Mouse (Mus musculus) left cerebral cortex, postnatal 36 days (tissue): ENCODE results near the gene Usp35. TPM values are rescaled to one million over a fixed set of nuclear protein-coding genes. Genes with fewer than 3 reads are reported as not detected.

Experiments used
- DNase-seq, 2 experiments: peaks; one replicate each; pipeline ENCODE4 v3.0.0; 2021 to 2022; ENCODE audit warnings: low spot score in 2 of 2, mixed read lengths in 1 of 2
- intact Hi-C: fragments of 180-260 bp; cut with DNase I; formaldehyde crosslinking; loops from one replicate; pipeline ENCODE4 v1.15.1; 2025
- total RNA-seq, 2 experiments: library from RNA; stranded (reverse); gene quantifications; 2 replicates each; pipeline ENCODE4 v1.2.3; 2021

The Usp35 gene
- total RNA-seq = 10 to 100 TPM; 16.7 to 19.3 TPM

DNA sequence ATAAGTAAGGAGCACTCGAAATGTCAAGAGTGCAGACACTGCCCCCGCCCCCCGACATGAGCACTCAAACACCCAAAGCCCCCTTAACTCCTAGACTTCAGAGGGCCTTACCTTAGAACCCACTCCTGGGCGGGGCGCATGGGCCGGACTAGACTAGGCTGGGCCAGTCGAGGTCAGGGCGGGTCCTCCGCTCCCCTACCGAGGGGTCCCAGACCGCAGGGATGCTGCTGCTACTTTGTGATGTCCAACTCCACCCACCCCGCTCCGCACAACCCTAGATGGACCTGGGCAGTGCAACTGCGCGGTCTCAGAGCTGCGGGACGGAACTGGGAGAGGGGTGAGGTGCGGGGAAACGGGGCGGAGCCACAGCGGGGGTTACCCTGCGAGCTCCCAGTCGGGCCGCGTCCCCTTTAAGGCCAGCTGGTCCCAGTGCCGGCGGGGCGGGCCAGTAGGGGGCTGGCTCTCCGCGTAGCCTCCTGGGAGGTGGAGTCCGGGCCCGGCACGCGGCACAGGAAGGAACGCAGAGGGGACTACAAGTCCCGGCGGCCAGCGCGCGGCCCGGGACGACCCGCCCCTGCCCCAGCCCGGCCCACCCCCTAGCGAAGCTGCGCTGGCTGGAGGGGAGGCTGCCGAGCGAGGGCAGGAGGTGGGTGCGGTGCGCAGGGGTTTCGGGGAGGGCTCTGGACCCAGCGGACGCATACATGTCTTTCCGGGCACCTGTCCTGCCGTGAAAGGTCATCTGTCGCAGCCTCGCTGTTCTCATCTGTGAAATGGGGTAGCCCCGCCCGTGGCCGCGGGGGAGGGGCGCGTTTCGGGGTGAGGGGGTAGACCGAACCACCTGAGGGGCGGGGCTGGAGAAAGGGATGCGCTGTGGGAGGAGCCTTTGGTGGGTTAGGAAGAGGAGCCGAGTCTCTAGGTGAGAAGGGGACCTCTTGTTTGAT, at the start of gene Usp35, which contains the start of gene Kctd21:
TSS of gene Usp35 (minus strand) at position 295 of the 941 bp plus-strand sequence.
TSS of gene Kctd21 (plus strand) at position 602 of the 941 bp plus-strand sequence.
- peak; percentile 91 to 95 for DNase-seq
- intact Hi-C loops = no loop called here

DNA sequence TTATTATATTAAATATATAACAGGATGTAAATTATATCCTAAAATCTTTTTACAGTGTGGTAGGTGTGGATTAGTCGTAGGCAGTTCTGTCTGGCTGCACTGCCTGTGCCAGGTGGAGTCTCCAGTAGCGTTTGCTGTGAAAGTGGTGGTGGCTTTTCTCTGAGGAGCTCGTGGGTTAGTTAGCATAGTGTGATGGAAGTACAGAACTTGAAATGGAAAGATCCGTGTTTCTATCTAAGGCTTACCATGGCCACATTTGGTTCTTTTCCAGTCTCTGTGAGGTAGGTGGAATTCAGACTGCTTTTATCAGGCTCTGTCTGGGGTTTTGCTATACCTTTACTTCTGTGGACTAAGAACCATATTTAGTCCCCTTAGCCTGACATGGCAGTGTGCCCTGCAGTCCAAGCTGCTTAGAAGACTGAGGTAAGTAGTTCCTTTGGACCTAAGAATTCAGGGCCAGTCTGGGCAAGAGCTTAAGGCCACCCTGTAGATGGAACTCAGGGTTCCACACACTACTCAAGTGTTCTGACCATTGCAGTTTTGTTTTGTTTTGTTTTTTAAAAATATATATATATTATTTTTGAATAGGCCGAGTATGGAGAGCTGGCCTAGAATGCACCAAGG, 48.8 kb upstream of the Usp35 start:
- intact Hi-C loops = no loop called here
- no peak for DNase-seq

DNA sequence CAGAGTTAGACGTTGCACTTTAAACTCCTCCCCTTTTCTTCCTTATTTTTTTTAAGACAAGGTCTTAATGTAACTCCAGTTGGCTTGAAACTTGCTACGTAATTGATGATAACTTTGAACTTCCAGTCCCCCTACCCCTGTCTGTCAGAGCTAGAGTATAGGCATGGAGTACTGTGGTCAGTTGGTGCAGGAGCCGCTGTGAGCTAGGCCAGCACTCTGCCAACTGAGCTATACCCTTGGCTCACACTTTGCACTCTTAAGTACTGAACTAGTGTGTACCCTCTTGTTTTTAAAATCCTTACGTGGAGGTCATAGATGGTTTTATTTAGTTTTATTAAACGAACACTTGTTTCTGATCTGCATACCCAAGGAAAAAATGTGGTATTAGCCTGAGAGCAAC, 47.5 kb upstream of the Usp35 start:
- no peak for DNase-seq
- intact Hi-C loops = no loop called here

DNA sequence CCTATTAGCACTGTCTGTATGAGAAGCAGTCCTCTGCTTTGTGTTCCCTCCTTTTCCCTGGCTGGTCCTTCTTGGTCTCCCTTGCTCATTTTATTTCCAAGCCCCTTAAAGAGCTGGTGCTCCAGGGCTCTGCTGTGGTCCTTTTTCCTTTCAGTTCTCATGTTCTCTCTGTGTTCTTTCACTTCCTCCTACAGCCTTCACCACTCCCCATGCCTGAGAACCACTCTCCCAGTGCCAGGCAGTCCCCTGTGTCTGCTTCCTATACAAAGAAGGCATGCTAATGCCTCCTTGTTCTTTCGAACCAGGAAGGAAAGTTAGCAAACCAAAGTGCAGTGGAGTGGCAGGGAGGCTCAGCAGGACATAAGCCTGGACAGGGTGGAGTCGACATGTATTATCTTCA, 44.1 kb upstream of the Usp35 start:
- no peak for DNase-seq
- intact Hi-C loops = no loop called here

DNA sequence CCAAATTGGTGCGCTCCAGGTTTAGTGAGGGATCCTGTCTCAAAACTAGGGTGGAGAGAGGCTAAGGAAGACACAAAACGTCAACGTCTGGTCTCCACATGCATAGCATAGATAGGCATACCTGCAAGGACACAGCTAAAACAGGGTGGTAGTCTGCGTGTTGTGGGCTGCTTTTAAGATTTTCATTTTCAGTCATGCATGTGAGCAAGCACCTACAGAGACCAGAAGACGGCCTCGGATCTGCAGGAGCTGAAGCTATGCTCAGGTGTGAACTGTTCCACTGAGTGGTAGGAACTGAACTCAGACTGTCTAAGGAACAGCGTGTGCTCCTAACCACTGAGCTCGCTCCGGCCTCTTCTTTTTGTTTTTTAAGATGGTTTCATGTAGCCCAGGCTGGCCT, 43.3 kb upstream of the Usp35 start:
- intact Hi-C loops = no loop called here
- no peak for DNase-seq

DNA sequence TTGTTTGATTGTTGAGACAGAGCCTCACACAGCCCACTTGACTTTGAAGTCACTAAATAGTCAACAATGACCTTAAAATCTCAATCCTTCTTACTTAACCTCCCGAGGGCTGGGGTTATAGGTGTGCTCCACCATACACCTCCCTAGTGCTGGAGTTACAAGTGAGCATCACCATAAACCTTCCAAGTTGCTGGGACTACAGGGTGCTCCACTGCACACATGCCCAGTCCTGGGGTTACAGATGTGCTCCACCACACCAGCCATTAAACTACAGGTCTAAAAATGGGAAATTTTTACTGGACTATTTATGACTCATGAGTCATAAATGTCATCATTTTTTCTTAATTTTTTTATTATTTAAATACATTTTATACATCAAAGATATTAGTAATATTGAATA, 34.1 kb upstream of the Usp35 start:
- intact Hi-C loops = no loop called here
- no peak for DNase-seq

DNA sequence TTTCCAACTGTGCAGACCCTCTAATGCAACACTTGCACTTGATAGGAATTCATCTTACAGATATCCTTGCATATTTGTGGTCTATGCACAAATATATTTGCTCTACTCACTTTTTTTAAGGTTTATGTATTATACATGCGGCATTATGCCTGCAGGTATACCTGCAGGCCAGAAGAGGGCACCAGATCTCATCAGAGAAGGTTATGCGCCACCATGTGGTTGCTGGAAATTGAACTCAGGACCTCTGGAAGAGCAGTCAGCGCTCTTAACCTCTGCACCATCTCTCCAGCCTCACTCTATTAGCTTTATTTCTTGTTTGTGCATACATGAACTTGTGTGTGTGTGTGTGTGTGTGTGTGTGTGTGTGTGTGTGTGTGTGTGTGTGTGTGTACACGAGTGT, 29.6 kb upstream of the Usp35 start:
- intact Hi-C loops = no loop called here

DNA sequence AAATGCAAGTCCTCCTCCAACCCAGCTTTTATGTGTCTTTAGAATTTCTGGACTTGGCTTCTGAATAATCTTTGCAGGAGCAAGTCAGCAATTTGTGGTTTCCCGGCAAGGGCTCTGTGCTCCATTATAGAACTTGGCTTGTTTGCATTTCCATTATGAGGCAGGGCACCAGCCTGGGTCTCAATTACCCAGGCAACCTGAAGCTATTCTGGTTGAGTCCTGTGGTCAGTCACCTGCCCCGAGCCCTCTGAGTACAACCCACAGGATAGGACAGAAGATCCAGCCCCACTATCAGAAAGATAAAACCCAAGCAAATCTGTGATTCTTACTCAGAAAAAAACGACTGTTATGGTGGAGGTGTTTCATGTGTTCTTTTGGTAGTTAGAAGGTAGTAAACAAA, 29.1 kb upstream of the Usp35 start:
- intact Hi-C loops = no loop called here
- no peak for DNase-seq

More for the DNA sequence above, 29.6 kb upstream of the Usp35 start:
- DNase-seq = no peak

DNA sequence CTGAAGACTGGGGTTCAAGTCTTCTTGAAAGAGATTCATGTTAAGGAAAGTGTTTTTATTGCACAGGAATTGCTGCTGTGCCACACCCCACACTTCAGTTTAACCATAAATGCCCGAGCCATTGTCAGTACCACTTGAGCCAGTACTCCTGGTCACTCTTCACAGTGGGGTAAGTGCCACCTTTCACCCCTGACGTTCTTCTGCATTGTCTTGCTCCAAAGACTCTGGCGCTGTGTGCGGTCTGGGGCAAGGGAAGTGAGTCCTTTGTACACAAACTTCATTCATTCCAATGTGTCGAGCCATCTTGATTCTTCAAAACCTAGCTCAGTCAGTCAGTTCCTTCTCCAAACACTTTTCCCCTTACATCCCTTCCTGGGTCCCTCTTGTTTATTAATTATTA, 28.3 kb upstream of the Usp35 start:
- intact Hi-C loops = no loop called here
- DNase-seq = no peak

DNA sequence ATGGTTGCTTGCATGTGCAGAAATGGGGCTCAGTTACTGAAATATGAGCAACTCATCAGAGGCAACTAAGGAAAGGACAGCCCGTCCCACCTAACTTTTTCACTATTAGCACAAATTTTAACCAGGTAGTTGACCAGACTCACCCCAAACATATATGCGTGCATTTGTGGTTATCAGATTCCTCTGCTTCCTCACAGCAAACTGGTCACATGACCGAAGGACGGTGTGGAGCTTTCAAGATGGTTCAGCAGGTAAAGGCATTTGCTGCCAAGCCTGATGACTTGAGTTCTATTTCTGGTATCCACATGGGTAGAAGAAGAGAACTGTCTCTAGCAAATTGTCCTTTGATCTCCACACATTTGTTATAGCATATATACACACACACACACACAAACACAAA, 26.5 kb upstream of the Usp35 start:
- DNase-seq = no peak
- intact Hi-C loops = no loop called here

DNA sequence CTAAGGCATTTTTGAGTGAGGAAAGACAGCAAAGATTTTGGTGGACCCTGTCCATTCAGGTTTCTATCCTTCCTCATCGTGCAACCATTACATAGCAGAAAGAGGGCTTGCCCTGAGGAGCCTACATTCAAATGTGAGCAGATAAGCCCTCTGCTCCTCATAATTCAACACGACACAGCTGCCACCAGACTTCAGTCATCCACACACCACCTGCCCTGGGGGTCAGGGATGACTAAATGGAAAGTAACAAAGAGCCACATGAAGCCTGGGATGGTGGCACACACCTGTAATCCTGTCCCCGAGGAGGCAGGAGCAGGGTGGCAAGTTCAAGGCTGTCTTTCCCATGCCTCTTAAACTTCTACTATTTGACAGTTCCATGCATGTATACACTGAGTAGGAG, 26.0 kb upstream of the Usp35 start:
- no peak for DNase-seq
- intact Hi-C loops = no loop called here

DNA sequence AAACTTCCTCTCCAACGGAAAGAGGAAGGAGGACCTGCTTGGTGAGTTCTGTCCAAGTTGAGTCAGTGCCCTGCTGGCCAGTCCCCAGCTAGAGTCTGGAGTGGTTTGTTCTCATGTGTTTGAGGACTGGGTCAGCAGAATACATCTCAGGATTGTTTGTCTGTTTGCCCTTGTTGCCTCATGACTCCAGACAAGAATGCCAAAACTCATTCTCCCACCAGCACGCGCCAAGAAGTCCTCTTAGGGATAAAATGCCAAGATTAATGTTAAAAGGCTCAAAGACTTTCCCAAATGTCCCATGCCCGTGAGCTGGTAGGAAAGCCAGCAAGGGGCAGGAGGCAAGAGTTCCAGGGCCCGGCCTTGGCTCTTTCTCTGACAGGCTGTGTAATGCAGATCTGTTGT, 25.1 kb upstream of the Usp35 start:
- DNase-seq = no peak
- intact Hi-C loops = no loop called here

DNA sequence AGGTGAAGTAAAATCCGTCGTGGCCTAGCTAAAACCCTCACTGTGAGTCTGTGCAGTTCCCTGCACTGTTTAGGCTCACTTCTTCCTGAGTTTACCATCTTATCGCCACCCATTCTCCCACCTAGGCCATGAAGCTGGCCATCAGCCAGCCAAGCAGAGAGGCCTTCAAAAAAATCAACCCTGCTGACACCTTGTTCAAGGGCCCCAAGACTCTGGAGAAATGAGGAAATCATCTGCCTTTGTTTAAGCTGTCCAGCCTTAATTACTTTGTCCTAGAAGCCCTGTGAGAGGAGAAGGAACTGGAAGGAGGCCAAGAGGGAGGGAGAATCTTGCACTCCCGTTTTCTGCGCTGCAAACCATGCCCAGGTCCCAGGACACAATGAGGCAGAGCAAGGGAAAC, 24.4 kb upstream of the Usp35 start:
- DNase-seq = no peak
- intact Hi-C loops = no loop called here

DNA sequence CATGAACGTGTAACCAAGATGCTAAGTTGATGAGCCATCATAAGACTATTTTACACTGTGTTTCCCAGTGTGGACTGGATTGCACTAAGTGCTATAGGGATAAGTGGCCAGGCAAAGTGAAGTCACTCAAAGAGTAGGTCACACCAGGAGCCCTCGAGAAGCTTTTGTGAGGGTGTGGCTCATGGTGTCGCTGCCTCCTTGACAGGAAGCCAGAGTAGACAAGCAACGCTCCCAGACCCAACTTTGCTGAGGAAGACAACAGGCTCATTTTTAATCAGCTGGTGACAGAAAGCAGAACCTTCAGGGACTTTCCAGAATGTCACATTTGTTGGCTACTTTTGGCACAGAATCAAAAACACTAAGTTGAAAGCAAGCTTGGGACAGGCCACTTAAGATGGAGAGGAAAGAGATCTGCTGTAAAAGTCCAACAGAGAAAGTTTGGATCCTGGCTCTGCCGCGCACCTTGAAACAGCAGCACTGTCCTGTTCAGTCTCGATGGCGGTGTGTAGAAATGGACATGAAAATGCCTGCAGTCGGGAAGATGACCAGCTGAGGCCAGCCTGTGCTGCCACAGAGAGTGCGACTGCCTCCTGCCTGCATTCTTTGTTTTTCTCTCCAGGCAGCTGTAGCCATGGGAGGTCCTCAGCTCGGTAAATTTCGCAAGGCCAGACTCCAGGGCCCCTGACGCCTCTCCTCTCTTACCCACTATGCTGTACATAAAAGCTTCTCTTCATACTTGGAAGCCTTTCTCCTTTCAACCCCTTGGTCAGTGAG, 23.4 kb upstream of the Usp35 start:
- intact Hi-C loops = no loop called here
- no peak for DNase-seq

DNA sequence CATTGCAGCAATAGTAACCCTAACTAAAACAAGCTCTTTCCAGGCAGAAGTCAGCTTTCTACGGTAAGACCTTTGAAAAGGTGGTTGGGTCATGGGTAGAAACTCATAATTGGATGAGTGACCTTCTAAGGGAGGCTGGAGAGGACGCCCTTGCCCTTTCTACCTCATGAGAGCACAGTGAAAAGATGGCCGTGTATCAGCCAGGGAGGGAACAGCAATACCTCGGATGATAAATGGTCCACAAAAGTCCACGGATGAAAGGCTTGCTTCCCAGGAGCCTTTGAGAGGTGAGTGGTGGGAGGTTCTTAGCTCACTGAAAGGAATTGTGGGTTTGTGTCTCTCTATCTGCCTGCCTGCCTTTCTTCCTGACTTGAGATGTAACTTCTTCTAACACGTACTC, 21.5 kb upstream of the Usp35 start:
- intact Hi-C loops = no loop called here

DNA sequence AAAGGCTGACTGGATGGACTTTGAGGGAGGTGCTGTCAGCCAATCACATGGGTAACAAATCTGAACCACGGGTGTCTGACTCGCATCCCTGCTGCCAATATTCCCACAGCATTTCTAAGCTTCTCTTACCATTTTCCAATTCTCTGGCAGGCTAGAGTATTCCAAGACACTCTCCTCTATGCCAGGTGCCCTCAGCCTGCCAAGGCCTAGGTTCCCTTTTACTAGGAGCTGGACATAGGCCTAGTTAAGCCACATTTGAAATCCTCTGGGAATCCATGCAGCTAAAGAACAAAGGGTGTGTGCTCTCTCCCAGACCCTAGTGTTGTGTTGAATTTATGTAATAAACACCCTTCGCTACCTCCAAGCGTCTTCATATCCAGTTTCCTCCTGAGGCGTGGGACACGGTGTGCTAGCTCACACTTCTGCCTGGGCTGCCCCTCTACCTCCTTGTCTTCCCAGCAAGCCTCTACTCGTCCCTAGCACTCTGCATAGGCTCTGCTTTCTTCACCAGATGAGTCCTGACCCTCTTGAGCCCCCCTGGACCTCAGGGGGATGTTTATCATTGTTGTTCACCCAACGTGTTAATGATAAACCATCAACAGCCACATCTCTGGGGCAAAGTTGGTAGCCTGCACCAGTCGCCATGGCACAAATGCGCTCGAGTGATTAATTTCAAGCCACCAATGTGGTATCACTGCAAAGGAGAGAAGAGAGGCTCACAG, 20.1 kb upstream of the Usp35 start:
- intact Hi-C loops = no loop called here
- no peak for DNase-seq

More for the DNA sequence above, 21.5 kb upstream of the Usp35 start:
- DNase-seq = no peak

DNA sequence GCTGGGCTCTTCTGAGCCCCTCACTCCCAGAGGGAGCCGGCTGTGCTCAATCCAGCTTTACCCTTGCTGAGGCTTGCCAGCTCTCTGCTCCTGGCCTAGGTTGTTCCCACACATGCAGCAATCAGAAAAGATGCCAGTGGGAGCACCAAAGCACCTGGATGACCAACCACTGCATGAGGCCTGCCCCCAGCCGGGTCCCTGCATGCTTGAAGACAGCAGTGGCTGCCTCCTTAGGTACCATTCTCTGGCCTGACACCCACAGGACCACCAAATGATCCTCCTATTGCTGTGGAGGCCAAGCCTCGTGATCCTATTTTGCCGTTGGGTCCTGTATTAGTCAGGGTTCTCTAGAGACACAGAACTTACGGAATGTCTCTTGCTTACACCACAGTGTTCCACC, 19.1 kb upstream of the Usp35 start:
- no peak for DNase-seq
- intact Hi-C loops = no loop called here

DNA sequence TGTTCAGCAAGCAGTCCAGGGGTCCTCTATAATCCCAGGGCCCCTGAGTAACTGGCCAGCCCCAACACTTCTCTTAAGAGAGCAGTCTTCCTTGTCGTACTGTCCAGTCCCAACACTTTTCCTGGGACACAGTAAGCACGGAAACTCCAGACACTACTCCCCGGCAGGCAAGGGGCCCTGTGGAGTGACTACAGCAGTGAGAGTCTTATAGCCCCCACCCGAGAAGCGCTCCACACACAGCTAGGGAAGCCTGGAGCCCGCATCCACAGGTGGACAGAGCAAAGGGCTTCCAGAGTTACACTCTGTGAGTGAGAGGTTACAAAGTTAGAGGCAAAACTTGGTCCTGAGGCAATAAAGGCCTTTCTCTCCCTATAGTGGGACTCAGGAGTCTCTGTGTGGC, 17.6 kb upstream of the Usp35 start:
- intact Hi-C loops = no loop called here
- DNase-seq = no peak

DNA sequence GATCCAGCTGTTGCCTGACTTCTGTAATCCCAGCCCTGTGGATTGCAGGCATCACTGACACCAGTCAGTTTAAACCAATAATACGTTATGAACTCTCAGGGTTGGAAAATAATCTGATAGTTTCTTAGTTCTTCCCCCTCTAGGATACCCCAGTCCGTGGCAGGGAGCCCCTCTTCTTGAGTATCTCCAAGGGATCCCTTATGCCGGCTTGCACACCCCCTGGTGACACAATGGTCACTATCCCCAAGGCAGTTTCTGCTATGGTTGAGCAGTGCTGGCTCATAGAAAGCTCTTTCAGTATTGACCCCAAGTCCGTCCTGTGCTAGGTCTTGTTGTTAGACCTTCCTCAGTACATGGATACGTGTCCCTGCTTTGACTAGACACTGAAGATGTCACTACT, 17.0 kb upstream of the Usp35 start:
- no peak for DNase-seq
- intact Hi-C loops = no loop called here

DNA sequence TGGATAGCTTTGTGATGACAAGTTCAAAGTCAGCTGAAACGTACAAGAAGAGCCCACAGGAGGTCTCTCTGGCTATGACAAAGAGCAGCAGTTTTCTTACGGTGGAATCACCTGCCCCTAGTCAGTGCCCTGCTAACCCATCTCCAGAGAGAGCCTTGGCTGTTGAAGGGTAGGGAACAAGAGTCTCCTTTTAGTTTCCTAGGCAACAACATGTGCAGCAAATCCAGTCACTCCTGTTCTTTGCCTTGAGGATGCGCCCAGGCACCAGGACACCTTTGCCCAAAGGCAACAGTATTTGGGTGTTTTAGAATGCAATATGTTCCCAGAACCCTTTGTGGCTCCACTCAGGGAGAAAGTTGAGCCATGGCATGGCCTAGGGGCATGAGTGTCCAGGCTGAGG, 16.5 kb upstream of the Usp35 start:
- intact Hi-C loops = no loop called here
- DNase-seq = no peak
